Mouse (Mus musculus): ENCODE results near the gene Slc22a3.
A peak's percentile ranks its signal among the peaks of the same experiment; 100 is the strongest.

The Slc22a3 gene

DNA sequence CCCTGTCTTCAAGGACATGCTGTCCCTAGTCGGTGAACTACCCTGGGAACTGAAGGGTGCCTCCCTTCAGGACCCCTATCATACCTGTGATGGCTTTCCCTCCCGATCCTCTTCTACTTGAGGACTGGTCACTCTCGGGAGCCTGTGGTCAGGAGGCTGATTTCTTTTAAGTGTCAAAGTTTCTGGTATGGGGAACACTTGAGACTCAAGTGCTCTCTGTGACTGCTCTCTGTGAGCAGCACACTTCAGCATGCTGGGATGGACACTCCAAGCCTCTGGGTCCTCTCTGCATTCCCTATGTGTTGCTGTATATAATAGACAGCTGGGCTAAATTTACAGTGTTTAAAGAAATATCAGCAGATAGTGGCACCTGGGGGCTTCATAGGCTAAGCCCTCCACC is 39.9 kb downstream of the Slc22a3 start:
- DNase-seq (ENCODE audit: low spot score) = no peak

DNA sequence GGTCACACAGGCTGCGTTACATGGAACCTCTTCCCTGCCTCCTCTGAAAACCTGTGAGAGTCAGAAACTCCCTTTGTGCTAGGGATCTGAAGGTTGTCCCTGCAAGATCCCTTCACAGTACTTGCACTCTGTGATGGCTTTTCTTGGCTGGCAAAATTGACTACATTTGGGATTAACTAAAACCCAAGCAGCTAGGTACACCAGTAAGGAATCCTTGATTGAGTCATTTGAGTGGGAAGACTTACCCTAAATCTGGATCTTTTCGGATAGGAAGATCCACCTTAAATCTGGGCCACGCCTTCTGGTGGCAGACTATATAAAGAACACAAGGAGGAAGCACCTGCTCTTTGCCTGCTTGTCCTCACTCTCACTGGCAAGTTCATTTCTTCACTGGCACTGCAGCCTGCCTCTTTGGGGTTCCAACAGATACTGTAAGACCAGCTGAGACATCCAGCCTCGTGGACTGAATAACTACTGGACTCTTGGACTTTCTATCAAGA is 41.0 kb downstream of the Slc22a3 start:
- DNase-seq (ENCODE audit: low spot score) = no peak

DNA sequence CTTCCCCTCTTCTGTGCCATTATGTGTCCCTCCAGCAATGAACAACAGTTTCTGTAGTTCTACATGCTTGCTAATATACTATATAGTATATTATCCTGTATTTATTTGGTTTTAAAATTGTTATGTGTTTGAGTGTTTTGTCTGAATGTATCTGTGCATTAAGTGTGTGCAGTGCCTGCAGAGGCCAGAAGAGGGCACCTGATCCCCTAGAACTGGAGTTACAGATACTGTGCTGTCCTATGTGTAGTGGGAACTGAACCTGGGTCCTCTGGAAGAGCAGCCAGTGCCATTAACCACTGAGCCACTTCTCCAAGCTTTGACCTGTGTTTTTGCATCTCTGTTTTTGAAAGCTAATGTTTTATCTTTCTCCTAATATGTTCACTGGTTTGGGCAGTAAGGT is 46.3 kb downstream of the Slc22a3 start:
- DNase-seq (ENCODE audit: low spot score) = no peak

DNA sequence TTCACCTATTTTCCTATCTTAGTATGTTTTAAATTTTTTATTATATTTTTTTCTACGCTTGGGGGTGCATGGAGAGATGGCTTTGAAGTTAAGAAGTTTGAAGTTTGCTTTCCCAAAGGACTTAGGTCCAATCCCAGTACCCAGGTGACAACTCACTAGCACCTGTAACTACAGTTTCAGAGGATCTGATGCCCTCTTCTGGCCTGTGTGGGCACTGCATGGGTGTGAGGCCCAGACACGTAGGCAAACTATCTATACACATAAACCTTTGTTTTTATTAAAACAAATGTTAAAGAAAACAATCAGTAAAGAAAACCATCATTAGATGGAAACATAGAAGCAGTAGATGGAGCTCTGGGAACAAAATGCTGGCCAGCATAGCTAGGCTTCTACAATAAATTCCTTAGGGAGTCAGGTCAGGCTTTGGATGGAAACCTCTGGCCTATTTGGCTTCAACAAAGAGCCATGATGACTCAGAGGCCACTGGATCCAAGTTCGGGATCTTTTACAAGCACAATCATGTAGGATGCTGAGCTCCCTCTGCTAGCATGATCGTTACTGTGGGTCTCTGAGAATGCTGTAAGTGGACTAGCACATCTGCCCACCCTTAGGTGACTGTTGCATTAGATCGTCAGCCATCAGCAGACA is 52.2 kb downstream of the Slc22a3 start:
- DNase-seq (ENCODE audit: low spot score) = no peak

- no peak for DNase-seq (ENCODE audit: low spot score)
Measured at GRCm38 (mm10) chr17:12453691-12454090, 53.8 kb downstream of the Slc22a3 start.

- DNase-seq (ENCODE audit: low spot score) = no peak
Measured at GRCm38 (mm10) chr17:12452862-12453531, 54.5 kb downstream of the Slc22a3 start.

DNA sequence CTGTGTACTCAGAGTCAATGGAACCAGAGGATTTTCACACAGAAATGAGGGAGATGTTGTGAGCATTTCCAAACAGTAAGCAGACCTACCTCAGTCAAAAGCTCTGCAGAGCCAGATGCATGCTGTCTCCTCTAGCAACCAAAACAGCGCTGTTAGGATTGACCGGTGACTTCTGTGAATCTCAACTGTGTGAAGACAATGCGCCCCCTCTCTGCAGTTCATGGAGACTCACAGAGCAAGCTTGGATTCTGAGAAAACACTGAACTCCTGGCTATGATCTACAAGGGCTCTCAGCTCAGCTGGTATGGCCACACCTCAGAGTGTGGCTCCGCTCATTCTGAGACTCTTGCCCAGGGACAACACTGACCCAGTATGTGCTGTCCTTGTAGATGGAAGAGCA is 56.3 kb downstream of the Slc22a3 start:
- DNase-seq (ENCODE audit: low spot score) = no peak

- no peak for DNase-seq (ENCODE audit: low spot score)
Measured at GRCm38 (mm10) chr17:12444561-12444960, 62.9 kb downstream of the Slc22a3 start.

DNA sequence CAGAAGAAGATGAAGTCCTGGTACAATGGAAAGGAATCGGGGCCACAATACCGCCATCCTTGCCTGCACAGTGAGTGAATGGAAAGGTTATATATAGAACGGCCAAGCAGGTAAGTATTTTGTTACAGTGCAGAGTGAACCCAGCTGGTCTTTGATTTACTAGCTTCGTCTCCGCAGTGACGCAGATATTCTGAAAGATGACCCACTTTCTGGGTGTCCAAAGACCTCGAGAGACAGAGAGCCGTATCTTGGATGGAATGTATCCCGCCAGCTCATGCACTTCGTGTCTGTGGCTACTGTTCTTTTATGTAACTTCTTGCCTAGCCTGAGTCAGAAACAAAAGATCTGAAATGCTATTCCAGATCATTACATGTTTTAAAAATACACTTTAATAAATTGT is 69.7 kb downstream of the Slc22a3 start:
- no peak for DNase-seq (ENCODE audit: low spot score)

GRCm38 (mm10) chr17:12431707-12432106 is 75.8 kb downstream of the Slc22a3 start:
- DNase-seq (ENCODE audit: low spot score) = no peak

DNA sequence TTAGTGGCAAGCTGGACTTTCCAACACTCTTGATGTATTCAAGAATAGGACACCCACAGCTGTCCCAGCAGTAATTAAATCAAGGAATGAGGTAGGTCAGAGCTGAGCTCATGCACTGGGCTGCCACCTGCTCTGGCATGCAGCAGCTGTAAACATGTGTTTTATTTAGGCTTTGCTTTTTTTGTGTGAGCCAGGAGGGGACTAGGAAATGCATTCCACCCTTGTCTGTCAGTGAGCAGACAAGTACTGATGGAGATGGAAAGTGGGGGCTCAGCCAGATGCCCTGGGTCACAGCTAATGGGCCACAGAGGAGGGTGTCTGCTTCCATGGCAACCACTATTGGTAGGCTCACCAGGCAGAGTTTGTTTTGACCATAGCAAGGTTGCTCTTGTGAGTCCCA is 79.1 kb downstream of the Slc22a3 start:
- no peak for DNase-seq (ENCODE audit: low spot score)

GRCm38 (mm10) chr17:12427156-12427555 is 80.3 kb downstream of the Slc22a3 start:
- no peak for DNase-seq (ENCODE audit: low spot score)

DNA sequence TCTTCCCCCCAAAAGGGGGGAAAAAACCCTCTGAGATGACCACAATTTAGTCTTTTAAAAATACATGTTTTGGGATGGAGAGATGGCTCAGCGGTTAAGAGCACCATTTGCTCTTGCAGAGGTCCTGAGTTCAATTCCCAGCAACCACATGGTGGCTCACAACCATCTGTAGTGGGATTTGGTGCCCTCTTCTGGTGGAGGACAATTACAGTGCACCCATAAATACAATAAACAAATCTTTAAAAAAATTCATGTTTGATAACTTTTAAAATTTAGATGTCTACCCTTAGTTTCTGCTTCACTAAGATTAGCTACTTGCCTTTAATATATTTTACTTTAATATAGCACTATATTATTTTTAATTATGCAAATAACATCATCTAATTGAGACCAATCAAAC is 85.4 kb downstream of the Slc22a3 start:
- no peak for DNase-seq (ENCODE audit: low spot score)

DNA sequence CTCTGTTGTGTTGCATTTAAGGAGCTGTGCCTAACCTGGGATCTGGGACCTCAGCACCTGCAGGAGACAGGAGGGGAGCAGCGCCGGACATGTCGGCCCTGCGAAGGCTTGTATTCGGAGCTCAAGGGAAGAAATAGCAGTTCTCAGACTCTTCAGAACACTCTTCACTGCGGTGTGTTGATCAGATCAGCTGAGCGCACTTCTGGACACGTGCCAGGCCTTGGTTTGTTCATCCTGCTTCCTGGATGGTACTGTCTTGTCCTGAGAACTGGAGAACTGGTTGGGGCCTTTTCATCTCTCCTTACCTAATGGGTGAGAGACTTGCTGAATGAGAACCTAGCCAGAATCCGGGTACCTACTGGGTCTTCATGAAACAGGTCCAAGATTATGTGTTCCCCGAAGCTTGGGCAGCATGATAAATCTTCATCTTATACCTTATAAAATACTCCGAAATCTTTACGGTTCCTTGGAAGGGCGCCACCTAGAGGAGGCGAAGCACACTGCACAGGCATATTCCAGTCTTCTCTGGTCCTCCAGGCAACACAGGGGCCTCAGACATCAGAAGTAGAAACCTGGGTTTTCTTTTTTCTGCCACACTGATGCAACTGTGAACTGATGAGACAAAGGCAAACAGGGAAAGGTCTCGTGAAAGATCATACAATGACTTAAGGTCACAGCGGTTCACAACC is 86.5 kb downstream of the Slc22a3 start:
- DNase-seq (ENCODE audit: low spot score) = no peak

DNA sequence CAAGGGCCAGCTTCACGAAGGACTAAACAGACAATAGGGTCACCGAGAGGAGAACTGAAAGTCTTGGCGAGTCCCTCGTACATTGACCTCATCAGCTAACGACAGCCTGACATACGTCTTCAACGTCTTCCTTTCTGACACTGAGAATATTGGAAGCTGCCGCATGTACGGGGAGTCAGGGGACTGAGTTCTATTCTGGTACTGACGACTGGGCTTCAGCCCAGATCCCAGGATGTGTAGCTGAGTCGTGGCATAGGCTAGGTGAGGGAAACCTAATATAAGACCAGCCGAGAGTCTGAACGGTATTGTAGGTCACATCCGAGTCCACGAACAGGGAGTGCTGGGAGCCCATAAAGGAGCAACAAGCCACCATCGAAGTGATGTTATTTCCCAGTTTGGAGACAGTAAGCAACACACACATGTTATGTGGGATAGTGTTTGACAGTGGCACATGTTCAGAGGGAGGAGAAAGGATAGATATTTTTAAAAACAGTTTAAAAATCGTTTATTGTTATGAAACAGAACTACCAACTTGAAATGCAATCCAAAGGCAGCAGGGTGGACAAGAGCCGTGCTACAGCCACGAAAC is 87.9 kb downstream of the Slc22a3 start:
- DNase-seq (ENCODE audit: low spot score) = no peak

DNA sequence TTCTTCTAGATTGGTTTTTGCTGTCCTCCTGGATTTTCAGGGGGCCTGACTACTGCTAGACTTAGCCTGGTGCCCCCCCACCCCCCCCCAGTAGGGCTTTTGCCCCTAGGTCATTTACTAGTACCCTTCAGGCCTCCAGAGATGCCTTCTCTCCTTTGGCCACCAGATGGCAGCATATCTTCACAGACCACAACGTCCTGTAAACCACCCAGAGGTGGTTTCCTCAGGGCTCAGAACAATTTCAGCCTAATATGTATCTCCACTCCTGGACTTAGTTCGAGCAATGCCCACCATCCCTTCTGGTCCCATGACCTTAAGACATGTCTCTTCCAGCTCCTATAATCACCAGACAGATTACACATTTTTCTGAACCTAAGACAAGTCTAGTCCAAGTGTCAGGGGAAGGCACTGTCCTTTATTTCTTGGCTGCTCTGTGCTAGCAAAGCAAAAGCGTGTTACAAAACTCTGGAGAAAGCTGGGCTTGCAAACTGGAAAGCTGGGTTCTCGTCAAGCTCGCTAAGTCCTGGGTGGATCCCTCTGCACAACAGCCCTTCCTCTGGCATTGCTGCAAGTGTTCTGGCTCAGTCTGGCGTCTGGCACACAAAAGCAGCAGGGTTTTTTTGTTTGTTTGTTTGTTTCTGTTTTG is 91.1 kb downstream of the Slc22a3 start:
- DNase-seq (ENCODE audit: low spot score) = peak; percentile 85

- no peak for DNase-seq (ENCODE audit: low spot score)
Measured at GRCm38 (mm10) chr17:12415741-12416140, 91.8 kb downstream of the Slc22a3 start.

DNA sequence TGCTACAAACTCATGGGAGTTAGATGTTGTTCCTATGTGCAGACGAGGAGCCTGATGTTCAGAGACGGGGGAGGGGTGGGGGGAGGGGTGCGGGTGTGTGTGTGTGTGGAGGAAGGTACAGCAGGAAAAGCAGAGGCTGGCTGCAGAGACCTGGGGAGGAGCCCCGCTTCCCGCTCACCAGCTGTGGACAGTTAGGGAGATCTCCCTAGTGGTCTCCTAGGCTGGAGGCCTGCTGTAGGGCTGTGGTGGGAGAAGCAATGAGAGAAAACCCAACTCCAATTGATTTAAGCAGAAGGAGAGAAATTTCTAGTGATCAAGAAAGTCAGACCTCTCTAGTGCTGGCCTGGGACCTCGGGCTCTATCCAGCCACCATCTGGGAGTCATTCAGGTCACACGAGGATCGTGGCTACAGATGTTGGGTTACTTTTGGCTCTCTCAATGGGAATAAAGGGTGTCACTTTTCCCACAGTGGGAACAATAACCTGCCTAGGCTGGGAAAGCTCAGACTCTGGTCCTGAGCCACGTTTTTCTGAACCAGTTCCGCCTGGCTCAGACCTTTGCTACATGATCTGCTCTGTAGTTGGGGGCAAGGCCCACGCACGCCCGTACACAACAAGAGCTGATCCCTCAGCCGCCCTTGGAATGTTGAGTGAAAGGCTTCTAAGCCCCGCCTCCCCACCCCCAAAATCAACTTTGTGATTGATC is 92.3 kb downstream of the Slc22a3 start:
- no peak for DNase-seq (ENCODE audit: low spot score)

DNA sequence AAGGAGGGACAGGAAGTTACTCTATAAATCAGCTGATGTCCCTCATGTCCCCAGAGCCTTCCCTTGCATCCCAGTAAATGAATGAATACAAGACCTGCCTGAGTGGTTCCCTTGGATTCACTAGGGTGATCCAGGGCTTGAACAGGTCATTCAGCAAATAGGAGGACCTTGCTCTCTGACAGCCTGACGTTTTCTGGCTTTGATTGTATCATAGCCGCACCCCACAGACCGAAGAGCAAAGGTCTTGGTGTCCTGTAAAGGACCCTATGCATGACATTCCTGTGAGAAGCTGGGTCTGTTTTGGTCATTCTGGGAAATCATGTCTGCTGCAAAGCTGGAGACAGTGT is 94.6 kb downstream of the Slc22a3 start:
- no peak for DNase-seq (ENCODE audit: low spot score)

GRCm38 (mm10) chr17:12412181-12412890 is 95.2 kb downstream of the Slc22a3 start:
- DNase-seq (ENCODE audit: low spot score) = no peak

- no peak for DNase-seq (ENCODE audit: low spot score)
Measured at GRCm38 (mm10) chr17:12409346-12409944, 98.1 kb downstream of the Slc22a3 start.

All from ovary, postnatal 14 days (tissue).